Mouse (Mus musculus) brain, embryonic 14.5 days (tissue): ENCODE measurements around the gene Rtn4ip1.

Experiments used
- CTCF ChIP-seq: fragments of 200-500 bp; IDR thresholded peaks from 2 replicates; pipeline ENCODE4 v1.5.1; 2012; ENCODE audit warnings: inconsistent platforms, mild to moderate bottlenecking, moderate library complexity, borderline replicate concordance; ENCODE audit not compliant: insufficient read depth, insufficient read length; ENCODE audit errors: extremely low read depth
- POLR2A ChIP-seq: fragments of 200-500 bp; IDR thresholded peaks from 2 replicates; pipeline ENCODE4 v1.6.1; 2012; ENCODE audit warnings: mild to moderate bottlenecking, inconsistent platforms, borderline replicate concordance; ENCODE audit not compliant: poor library complexity, insufficient read depth, insufficient read length, severe bottlenecking; ENCODE audit errors: extremely low read depth

DNA sequence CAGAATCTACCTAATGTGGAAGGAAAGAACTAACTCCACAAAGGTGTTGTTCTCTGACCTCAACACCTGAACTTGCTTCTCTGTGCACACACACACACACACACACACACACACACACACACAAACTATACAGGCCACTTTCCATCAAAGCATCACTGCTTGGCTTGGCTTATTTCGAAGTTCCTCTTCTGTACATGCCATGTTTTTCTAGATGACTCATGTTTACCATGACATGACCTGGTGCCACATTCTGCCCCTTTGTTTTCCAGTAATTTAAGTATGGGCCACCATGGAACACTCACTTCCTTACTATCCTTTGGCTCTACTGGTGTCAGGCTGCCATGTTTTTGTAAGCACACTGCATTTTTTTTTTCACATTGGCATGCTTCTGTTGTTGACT is 30.1 kb upstream of the Rtn4ip1 start:
- TF ChIP-seq CTCF: no peak
- no peak for TF ChIP-seq POLR2A
